Mouse (Mus musculus): ENCODE measurements around the gene Ten1.

- TF ChIP-seq POLR2A (IDR thresholded peaks at IDR 0.05; ENCODE audit: low read depth, low read length) (no peak), CTCF (conservative IDR thresholded peaks at IDR 0.05 in 1 of 2, IDR thresholded peaks at IDR 0.05 in 1 of 2; ENCODE audit: low read depth in 2 of 2, low read length in 2 of 2) (no peak), MAX (IDR thresholded peaks at IDR 0.05; ENCODE audit: low read length) (no peak), ZMIZ1 (IDR thresholded peaks at IDR 0.05; ENCODE audit: low read depth, low read length) (no peak), RAD21 (IDR thresholded peaks at IDR 0.05; ENCODE audit: low read depth, low read length) (no peak), SMC3 (IDR thresholded peaks at IDR 0.05; ENCODE audit: low read depth, low read length) (no peak), HCFC1 (IDR thresholded peaks at IDR 0.05; ENCODE audit: low read depth, low read length) (no peak), MEF2A (IDR thresholded peaks at IDR 0.05; ENCODE audit: borderline replicate concordance, low read depth, low read length) (no peak), MAFK (IDR thresholded peaks at IDR 0.05; ENCODE audit: insufficient replicate concordance, low read length) (no peak), GABPA (IDR thresholded peaks at IDR 0.05; ENCODE audit: insufficient replicate concordance, low read depth, low read length) (no peak)
Observed at GRCm38 (mm10) chr11:116194619-116195018, 4.0 kb upstream of the Ten1 start.
